In the genomic region with DNA sequence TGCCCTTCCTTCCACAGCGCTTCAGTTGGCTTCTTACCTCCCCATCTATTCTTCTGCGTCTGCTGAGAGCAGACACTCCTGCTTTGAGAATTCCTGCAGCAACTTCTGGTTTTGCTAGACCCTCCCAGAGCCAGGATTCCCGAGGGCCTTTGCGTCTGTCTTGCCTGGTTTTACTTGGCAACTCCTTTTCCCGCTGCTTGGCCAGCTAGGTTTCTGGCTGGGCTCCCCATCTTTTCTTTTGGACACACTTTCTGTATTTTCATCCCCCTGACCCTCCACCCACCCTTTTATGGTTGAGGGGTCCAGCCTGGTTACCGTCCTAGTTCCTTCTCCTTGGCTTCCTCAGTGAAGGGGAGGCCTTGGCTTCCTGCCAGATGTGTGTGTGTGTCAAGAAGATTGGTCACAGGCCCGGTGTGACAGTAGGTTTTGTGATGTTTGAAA, we compare ENCODE assay signal across 8 mouse cellular contexts. TPM values are rescaled to one million over a fixed set of nuclear protein-coding genes. Genes with fewer than 3 reads are reported as not detected.
DNase-seq lines count a peak whose midpoint lies in the region.

No protein-coding gene starts in this region.

- DNase-seq in adrenal gland, postnatal 14 days: peak; percentile 25
- DNase-seq in adrenal gland, adult 8-10 months: no peak
- DNase-seq in kidney, postnatal 25 days: peak; percentile 57 to 58
- DNase-seq in kidney, adult 11 months: no peak
- DNase-seq in adipocyte (ENCODE audit: low spot score): peak; percentile 24
- peak; percentile 51 to 54 for DNase-seq in heart, adult 18-20 months
- DNase-seq in ovary, postnatal 14 days (ENCODE audit: low spot score): peak; percentile 14
- no peak for DNase-seq in B cell, adult 2 months

RNA-seq across cellular contexts. Expression of a gene that starts 26.0 kb away (rescaled TPM):
- 5.6 and 7.2 TPM in 2 replicates for total RNA-seq in adrenal gland, postnatal 14 days (2021)
- total RNA-seq in adrenal gland, adult 8-10 months (2022): 1 to 10 TPM; 3.3 to 5.0 (median 4.1) TPM
- total RNA-seq in heart, adult 18-20 months (2021): 1 to 10 TPM; 4.8 to 5.4 TPM

Comparison
In these comparisons a context has a peak if more than half of its experiments do, and no peak if none do; other contexts are left out.
1. DNase-seq: peak in adrenal gland, postnatal 14 days (single experiment), kidney, postnatal 25 days (2 of 2), adipocyte (single experiment), heart, adult 18-20 months (2 of 2) and ovary, postnatal 14 days (single experiment); none in adrenal gland, adult 8-10 months (single experiment), kidney, adult 11 months (single experiment) and B cell, adult 2 months (0 of 2).